Mouse (Mus musculus): Measurements from ENCODE around the gene Gcnt2. TPM values are rescaled to one million over a fixed set of nuclear protein-coding genes. Genes with fewer than 3 reads are reported as not detected.
"Not testable (repeated sequence)": the region's sequence is repeated elsewhere in the genome, so short reads cannot be mapped to it uniquely, and the experiment has no call there.

Gcnt2 gene
- polyA plus RNA-seq, 1 experiment = not detected

DNA sequence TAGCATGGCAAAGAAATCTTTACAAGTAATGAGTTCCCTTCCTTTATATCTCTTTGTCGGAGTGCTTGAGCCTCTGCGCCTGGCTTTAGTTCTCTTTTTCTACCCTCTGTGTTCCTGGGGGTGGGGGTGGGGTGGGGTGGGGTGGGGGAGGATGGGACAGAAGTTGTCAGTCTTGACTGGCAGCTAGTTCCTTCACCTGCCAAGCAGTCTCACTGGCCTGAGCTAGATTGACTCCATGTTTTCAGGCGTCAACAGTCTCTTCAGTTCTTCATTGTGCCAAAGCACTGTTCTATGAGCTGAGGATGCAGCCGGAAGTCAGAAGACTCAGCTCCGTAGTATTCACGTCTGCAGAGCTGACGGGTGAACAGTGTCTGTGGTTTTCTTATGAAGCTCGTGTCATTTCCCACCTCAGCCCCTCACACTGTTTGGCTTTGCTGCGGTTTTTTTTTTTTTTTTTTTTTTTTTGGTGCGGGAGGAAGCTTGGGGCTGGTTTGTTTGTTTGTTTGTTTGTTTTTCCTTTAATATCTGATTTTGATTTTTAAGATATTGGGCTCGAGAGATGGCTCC, 62.8 kb downstream of the Gcnt2 start:
- no peak for TF ChIP-seq TAL1 (IDR thresholded peaks at IDR 0.05; ENCODE audit: low read length)
- Histone ChIP-seq H3K4me1 (ENCODE audit: control insufficient read depth) (peaks cover 5% of the 10 kb centered on the region), H3K27me3 (ENCODE audit: control insufficient read depth) (peaks cover 48% of the 10 kb centered on the region), H3K9me3 (ENCODE audit: control insufficient read depth, low read length) (no peaks in the 10 kb centered on the region), H3K4me3 (replicated peaks) (no peak overlapping the region), H3K36me3 (ENCODE audit: control insufficient read depth) (no peaks in the 10 kb centered on the region)

DNA sequence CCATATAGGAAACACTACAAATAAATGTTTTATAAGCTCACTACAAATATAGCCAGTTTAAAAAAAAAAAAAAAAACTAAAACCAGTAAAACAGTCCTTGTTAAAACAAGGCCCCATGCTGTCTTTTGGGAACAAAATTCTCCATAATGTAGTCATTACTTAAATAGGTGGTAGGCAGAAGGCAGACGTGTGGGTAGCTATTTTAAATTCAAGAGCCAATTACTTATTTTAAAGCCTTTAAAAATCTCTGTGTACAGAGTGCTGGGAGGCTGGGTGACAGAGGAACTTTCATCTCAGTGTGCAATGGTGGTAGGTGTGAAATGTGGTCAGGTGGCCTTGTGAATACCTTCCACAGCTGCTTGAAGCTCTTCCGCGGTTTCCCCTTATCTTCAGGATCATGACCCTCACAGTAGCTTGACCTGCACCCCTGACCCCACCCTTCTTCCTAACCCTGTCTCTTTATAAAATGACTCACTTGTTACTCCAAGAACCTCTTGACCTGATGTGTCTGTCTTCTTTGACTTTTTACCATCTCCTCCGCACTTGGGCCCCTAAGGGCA, 64.3 kb downstream of the Gcnt2 start:
- no peaks in the 10 kb centered on the region for H3K36me3 ChIP-seq (ENCODE audit: control insufficient read depth)
- no peak overlapping the region for H3K4me3 ChIP-seq (replicated peaks)
- H3K27me3 ChIP-seq (ENCODE audit: control insufficient read depth) = peaks cover 34% of the 10 kb centered on the region
- H3K4me1 ChIP-seq (ENCODE audit: control insufficient read depth) = no peaks in the 10 kb centered on the region
- H3K9me3 ChIP-seq (ENCODE audit: control insufficient read depth, low read length) = no peaks in the 10 kb centered on the region
- no peak for TF ChIP-seq GATA1 (IDR thresholded peaks at IDR 0.05; ENCODE audit: low read length)
- TF ChIP-seq TAL1 (IDR thresholded peaks at IDR 0.05; ENCODE audit: low read length) = no peak

DNA sequence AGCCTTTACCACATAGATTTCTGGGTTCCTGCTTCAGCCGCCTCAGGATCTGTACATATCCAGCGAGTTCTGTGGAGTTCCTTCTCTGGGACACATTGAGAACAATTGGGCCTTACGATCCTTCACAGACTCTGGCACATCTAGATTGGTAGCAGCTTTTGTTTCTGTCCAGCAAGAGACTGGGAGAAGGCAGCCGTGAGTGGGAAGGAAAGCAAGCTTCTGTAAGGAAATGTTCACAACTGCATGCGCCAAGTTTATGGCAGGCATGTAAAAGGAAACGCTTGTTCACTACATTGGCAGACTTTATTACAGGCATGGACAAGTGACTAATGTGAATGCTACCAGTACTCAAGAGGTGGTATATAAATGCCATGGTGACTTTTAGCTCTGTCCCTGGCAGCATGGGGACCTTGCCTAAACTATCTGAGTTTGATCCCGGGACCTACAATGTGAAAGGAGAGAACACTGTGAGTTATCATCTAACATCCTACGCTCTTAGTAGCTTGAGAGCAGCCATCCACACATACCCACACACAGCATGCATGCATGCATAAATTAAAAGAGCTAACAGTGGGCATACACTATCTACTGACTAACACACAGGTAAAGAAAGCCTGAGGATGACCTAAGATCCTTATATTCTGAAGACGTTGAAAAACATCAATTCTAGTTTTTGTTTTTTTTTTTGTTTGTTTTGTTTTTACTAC, 68.8 kb downstream of the Gcnt2 start:
- TF ChIP-seq TAL1 (IDR thresholded peaks at IDR 0.05; ENCODE audit: low read length) (no peak), GATA1 (IDR thresholded peaks at IDR 0.05; ENCODE audit: low read length) (no peak)
- Histone ChIP-seq H3K4me3 (replicated peaks) (no peak overlapping the region), H3K27me3 (ENCODE audit: control insufficient read depth) (no peaks in the 10 kb centered on the region), H3K36me3 (ENCODE audit: control insufficient read depth) (no peaks in the 10 kb centered on the region), H3K4me1 (ENCODE audit: control insufficient read depth) (no peaks in the 10 kb centered on the region), H3K9me3 (ENCODE audit: control insufficient read depth, low read length) (no peaks in the 10 kb centered on the region)

DNA sequence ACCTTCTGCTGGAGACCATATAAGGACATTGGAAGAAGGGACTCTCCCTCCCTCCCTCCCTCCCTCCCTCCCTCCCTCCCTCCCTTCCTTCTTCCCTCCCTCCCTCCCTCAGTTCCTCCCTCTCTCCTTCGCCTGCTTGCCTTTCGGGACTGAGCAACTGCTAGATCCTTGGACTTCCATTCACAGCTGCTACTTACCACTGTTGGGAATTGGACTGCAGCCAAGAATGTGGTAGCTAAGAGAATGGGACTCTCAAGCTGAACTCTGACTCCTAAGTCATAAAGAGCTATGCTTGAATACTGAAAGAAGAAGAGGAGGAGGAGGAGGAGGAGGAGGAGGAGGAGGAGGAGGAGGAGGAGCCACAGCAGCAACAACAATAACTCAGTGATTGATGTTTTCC, 72.3 kb downstream of the Gcnt2 start:
- H3K27me3 ChIP-seq (ENCODE audit: control insufficient read depth); H3K36me3 ChIP-seq (ENCODE audit: control insufficient read depth); H3K9me3 ChIP-seq (ENCODE audit: control insufficient read depth, low read length); H3K4me1 ChIP-seq (ENCODE audit: control insufficient read depth); H3K4me3 ChIP-seq (replicated peaks): not testable (repeated sequence)

DNA sequence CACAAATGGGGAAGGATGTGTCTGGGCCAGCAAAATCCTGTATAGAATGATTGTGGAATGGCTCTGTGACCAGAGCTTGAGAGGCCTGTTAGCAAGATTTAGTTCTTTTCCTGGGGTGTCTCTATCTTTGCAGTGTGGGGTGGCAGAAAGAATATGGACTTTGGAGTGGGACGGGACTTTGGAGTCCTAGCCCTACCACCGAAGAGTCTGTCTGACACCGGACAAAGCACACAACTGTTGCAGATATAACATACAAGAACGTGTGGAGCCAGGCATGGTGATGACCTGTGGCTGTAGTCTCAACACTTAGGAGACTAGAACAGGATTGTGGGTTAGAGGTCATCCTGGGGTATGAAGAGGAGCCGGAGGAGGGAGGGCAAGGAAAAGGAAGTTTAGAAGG, 73.0 kb downstream of the Gcnt2 start:
- Histone ChIP-seq H3K4me1 (ENCODE audit: control insufficient read depth) (no peaks in the 10 kb centered on the region), H3K9me3 (ENCODE audit: control insufficient read depth, low read length) (no peaks in the 10 kb centered on the region; the same call in 1 of the 2 replicates), H3K4me3 (replicated peaks) (no peak overlapping the region), H3K36me3 (ENCODE audit: control insufficient read depth) (no peaks in the 10 kb centered on the region), H3K27me3 (ENCODE audit: control insufficient read depth) (no peaks in the 10 kb centered on the region)
- TF ChIP-seq TAL1 (IDR thresholded peaks at IDR 0.05; ENCODE audit: low read length) = no peak
- no peak for TF ChIP-seq GATA1 (IDR thresholded peaks at IDR 0.05; ENCODE audit: low read length)

DNA sequence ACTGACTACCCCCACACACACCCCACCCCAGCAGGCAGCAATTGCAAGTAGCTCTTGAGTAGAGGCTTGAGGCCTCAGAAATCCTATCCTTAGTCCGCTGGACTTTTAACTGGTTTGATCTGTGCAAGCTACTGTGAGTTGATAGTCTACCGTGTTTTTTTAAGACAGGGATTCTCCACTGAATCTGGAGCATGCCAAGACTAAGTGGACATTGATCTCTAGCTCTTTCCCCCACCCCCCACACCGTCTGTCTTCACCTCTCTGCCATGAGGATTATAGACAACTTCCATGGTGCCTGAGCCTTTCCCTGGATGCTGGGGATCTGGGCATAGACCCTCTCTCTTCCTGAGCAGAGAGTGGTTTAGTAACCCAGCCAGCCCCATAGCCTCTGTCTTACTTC, 74.8 kb downstream of the Gcnt2 start:
- no peaks in the 10 kb centered on the region; the same call in 1 of the 2 replicates for H3K9me3 ChIP-seq (ENCODE audit: control insufficient read depth, low read length)
- H3K36me3 ChIP-seq (ENCODE audit: control insufficient read depth) = no peaks in the 10 kb centered on the region
- no peak overlapping the region for H3K4me3 ChIP-seq (replicated peaks)
- no peaks in the 10 kb centered on the region for H3K27me3 ChIP-seq (ENCODE audit: control insufficient read depth)
- no peak for TF ChIP-seq GATA1 (IDR thresholded peaks at IDR 0.05; ENCODE audit: low read length)
- H3K4me1 ChIP-seq (ENCODE audit: control insufficient read depth) = no peaks in the 10 kb centered on the region

DNA sequence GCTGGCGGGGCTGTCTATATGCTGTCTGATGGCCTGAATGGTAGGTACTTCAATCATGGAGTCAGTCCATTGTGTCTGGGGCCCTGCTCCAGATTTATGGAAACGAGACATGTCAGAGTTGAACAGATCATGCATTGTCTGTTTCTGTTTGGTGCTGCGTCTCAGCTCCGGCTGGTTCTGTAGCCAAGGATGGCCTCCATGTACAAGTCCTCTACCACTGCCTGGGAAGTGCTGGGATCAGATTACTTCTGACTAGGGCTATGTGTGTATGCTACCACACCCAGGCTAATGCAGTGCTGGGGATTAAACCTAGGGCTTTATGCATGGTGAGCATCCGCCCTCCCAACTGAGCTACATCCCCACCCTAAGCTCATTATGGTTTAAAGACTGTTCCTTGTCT, 78.0 kb downstream of the Gcnt2 start:
- Histone ChIP-seq H3K27me3 (ENCODE audit: control insufficient read depth) (no peaks in the 10 kb centered on the region), H3K4me3 (replicated peaks) (no peak overlapping the region), H3K4me1 (ENCODE audit: control insufficient read depth) (no peaks in the 10 kb centered on the region), H3K36me3 (ENCODE audit: control insufficient read depth) (no peaks in the 10 kb centered on the region), H3K9me3 (ENCODE audit: control insufficient read depth, low read length) (no peaks in the 10 kb centered on the region; the same call in 1 of the 2 replicates)
- no peak for TF ChIP-seq GATA1 (IDR thresholded peaks at IDR 0.05; ENCODE audit: low read length)
- TF ChIP-seq TAL1 (IDR thresholded peaks at IDR 0.05; ENCODE audit: low read length) = no peak

DNA sequence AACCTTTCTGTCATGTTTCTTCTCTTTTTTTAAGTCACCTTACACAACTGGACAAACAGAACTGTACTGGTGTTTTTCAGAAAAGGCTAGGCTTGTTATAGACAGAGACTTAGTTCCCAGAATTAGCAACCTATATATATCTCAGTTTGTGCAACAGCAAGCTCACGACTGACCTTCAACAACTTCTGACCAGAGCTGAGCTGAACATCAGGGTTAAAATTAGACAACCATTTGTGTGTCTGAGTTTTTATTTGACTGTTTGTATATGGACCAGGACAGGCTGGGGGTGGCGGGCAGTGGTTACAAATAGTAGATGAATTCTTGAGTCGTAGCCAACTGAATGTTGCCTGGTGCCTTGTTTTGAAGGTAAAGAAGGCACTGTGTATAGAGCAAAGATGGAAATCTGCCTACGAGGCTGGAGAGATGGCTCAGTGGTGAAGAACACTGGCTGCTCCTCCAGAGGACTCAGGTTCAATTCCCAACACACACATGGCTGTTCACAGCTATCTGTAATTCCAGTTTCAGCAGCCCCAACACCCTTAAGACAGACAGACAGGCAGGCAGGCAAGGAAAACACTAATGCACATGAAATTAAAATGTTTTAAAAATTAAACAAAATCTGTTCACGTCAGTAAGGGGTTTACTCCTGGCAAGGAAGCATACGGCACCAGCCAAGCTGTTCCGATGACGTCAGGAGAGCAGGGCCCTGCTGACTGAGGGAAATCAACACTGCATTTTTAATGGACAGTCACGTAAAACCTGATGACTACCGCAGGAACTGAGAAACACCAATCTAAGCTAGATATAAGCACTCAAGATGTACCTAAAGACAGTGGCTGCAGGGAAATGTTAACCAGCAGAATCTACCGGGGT, 79.2 kb downstream of the Gcnt2 start:
- Histone ChIP-seq H3K36me3 (ENCODE audit: control insufficient read depth) (no peaks in the 10 kb centered on the region), H3K27me3 (ENCODE audit: control insufficient read depth) (no peaks in the 10 kb centered on the region), H3K9me3 (ENCODE audit: control insufficient read depth, low read length) (no peaks in the 10 kb centered on the region; the same call in 1 of the 2 replicates), H3K4me3 (replicated peaks) (no peak overlapping the region), H3K4me1 (ENCODE audit: control insufficient read depth) (no peaks in the 10 kb centered on the region)
- TF ChIP-seq TAL1 (IDR thresholded peaks at IDR 0.05; ENCODE audit: low read length) = no peak
- no peak for TF ChIP-seq GATA1 (IDR thresholded peaks at IDR 0.05; ENCODE audit: low read length)

DNA sequence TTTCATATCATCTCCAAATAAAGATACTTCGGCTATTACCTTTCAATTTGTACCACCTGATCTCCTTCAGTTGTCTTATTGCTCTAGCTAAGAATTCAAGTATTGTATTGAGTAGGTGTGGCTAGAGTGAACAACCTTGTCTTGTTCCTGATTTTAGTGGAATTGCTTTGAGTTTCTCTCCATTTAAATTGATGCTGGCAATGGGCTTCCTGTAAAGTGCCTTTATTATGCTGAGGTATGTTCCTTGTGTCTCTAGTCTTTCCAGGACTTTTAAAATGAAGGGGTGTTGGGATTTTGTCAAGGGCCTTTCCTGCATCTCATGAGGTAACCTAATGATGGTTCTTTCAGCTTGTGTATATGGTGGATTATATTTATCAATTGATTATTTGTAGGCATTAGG, 83.5 kb downstream of the Gcnt2 start:
- TF ChIP-seq TAL1 (IDR thresholded peaks at IDR 0.05; ENCODE audit: low read length) (no peak), GATA1 (IDR thresholded peaks at IDR 0.05; ENCODE audit: low read length) (no peak)
- Histone ChIP-seq H3K9me3 (ENCODE audit: control insufficient read depth, low read length) (no peaks in the 10 kb centered on the region), H3K27me3 (ENCODE audit: control insufficient read depth) (no peaks in the 10 kb centered on the region), H3K4me1 (ENCODE audit: control insufficient read depth) (peaks cover 5% of the 10 kb centered on the region), H3K4me3 (replicated peaks) (no peak overlapping the region), H3K36me3 (ENCODE audit: control insufficient read depth) (no peaks in the 10 kb centered on the region)

Measured in erythroblast, embryonic 14.5 days (primary cell).